Mouse (Mus musculus) midbrain, postnatal 0 days (tissue): ENCODE results near the gene Sp3. TPM values are rescaled to one million over a fixed set of nuclear protein-coding genes. Genes with fewer than 3 reads are reported as not detected.
"Not testable (repeated sequence)": the region's sequence is repeated elsewhere in the genome, so short reads cannot be mapped to it uniquely, and the experiment has no call there.

Experiments used
- ATAC-seq: fragments of 200-750 bp; cut with Nextera tagmentation; 2 replicates; pipeline ENCODE4 v1.8.0; 2017; ENCODE audit warnings: moderate number of reproducible peaks, mild to moderate bottlenecking, moderate TSS enrichment, moderate library complexity; ENCODE audit not compliant: low FRiP score
- DNase-seq: peaks from one replicate; pipeline ENCODE4 v3.0.0-alpha.2; 2015; ENCODE audit warnings: low spot score
- H3K27ac ChIP-seq: fragments of 300-500 bp; sonication (generic); 2 replicates; pipeline ENCODE4 v1.5.1; 2014; ENCODE audit warnings: low read depth, mild to moderate bottlenecking, low read length, mixed read lengths
- H3K27me3 ChIP-seq: fragments of 300-500 bp; sonication (generic); 2 replicates; pipeline ENCODE4 v1.6.1; 2014; ENCODE audit warnings: low read length, control low read depth, mixed read lengths; ENCODE audit not compliant: insufficient read depth
- H3K36me3 ChIP-seq: fragments of 300-500 bp; sonication (generic); 2 replicates; pipeline ENCODE4 v1.6.1; 2014; ENCODE audit warnings: low read length, control low read depth, mixed read lengths; ENCODE audit not compliant: insufficient read depth
- H3K4me1 ChIP-seq: fragments of 300-500 bp; sonication (generic); 2 replicates; pipeline ENCODE4 v1.6.1; 2014; ENCODE audit warnings: mild to moderate bottlenecking, control low read depth, antibody characterized with exemption, low read length, mixed read lengths; ENCODE audit not compliant: insufficient read depth
- H3K4me2 ChIP-seq: fragments of 300-500 bp; sonication (generic); 2 replicates; pipeline ENCODE4 v1.6.1; 2014; ENCODE audit warnings: low read depth, mild to moderate bottlenecking, low read length, mixed read lengths; ENCODE audit not compliant: poor library complexity, severe bottlenecking
- H3K4me3 ChIP-seq: fragments of 300-500 bp; sonication (generic); 2 replicates; pipeline ENCODE4 v1.5.1; 2014; ENCODE audit warnings: low read depth, mild to moderate bottlenecking, low read length, moderate library complexity
- H3K9ac ChIP-seq: fragments of 300-500 bp; sonication (generic); replicated peaks from 2 replicates; pipeline ENCODE4 v1.6.1; 2014; ENCODE audit warnings: mild to moderate bottlenecking, low read length, moderate library complexity, mixed read lengths; ENCODE audit not compliant: poor library complexity, severe bottlenecking
- H3K9me3 ChIP-seq: fragments of 300-500 bp; sonication (generic); 2 replicates; pipeline ENCODE4 v1.6.1; 2016; ENCODE audit warnings: low read length, control low read depth
- CTCF ChIP-seq: IDR thresholded peaks from 2 replicates; pipeline ENCODE4 v1.5.1; 2016; ENCODE audit warnings: antibody characterized with exemption, mild to moderate bottlenecking
- WGBS: fragments of 180-500 bp; shearing (Covaris S2); extraction: QIAGEN DNeasy Blood & Tissue Kit; methylation state at CpG from one replicate; pipeline ENCODE4 v1.1.7; 2014; 5-methylcytosine and 5-hydroxymethylcytosine counted together
- polyA plus RNA-seq: library from polyadenylated mRNA; unstranded; fragments of >200 nt; fragmentation: Nextera tagmentation; extraction: Ambion mirVana; gene quantifications from 2 replicates; pipeline ENCODE4 v1.2.1, GENCODE M21; 2015
- total RNA-seq: library from RNA; depleted of rRNA; stranded (reverse); fragments of >200 nt; gene quantifications from 2 replicates; pipeline ENCODE4 v1.2.3, GENCODE M21; 2014

Sp3 gene
- total and polyA plus RNA-seq, 2 experiments from 2014 or later, result 23.4 to 73.3 TPM

DNA sequence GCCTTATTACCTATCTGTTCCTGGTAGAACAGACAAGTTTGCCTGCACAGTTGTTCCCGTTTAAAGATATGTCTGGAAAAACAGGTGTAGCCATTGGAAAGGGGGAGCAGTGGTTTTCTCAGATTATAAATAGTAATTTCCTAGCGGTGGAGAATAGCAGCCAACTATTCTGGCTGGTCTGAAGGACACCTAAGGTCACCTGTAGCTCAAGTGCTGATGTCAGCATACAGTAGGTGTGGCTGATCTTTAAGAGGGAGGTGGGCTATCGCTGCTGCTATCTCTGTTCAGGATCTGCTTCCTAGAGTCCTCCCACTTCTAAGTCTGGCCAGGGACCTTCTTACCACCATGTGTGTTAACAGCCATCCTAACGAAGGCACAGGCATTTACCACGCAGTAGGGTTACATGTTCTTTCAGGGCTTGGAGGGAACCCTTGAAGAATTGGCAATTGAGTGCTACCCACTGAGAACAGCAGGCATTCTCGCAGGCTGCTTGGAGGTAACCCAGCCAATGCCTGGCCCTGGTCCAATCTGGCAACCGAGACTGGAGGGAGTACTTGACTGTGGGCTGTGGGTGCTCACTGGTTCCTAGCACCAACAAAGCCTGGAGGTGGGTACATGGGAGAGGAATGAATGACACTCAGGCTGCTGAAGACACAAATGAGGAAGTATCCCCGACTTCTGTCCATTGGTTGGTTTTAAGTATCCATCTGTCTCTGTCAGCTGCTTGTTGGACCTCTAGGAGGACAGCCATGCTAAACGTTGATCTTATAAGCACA is 39.3 kb upstream of the Sp3 start:
- ATAC-seq (no peak), DNase-seq (peak; percentile 59)
- Histone ChIP-seq H3K4me3 (no peak overlapping the region), H3K27me3 (no peaks in the 10 kb centered on the region), H3K4me2 (no peak overlapping the region), H3K27ac (no peak overlapping the region), H3K4me1 (no peaks in the 10 kb centered on the region), H3K9ac (no peak overlapping the region), H3K9me3 (no peaks in the 10 kb centered on the region), H3K36me3 (no peaks in the 10 kb centered on the region)
- no peak for TF ChIP-seq CTCF
- WGBS, result 78% methylated on average over 9 of the region's 9 CpGs

DNA sequence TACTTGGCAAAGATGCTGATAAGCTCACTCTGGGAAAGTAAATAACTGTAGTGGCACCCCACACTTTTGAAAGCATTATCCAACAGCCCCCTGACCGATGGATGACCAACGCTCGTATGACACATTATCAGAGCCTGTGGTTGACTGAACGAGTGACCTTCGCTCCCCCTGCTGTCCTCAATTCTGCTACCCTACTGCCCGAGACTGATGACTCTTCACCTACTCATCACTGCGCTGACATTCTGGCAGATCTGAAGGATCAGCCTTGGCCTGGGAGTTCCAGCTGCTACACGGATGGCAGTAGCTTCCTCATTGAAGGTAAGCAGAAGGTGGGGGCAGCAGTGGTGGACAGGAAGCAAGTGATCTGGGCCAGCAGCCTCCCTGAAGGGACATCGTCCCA is 33.8 kb upstream of the Sp3 start:
- H3K36me3 ChIP-seq, H3K4me3 ChIP-seq, ATAC-seq, H3K9ac ChIP-seq, H3K4me2 ChIP-seq, H3K4me1 ChIP-seq, DNase-seq, H3K9me3 ChIP-seq, H3K27me3 ChIP-seq, H3K27ac ChIP-seq: not testable (repeated sequence)
- 86% methylated on average over 9 of the region's 9 CpGs for WGBS

DNA sequence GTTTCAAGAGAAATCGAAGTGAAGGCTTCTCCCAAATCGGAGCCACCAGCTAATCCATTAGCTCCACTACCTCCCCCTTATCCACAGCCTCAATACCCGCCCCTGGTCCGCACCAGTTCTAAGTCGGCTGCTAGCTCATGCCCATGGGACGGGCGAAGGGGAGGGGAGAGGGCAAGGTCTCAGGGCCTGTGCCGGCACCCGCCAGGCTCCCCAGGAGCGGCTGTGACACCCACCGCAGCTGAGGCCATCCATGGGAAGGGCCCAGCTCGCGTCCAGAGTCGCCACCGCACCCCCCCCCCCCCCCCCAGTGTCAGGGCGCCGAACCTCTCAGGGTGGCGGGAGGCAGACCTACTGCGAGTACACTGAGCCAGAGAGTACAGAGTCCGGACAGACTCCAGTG is 32.4 kb upstream of the Sp3 start:
- Histone ChIP-seq H3K4me1 (no peaks in the 10 kb centered on the region), H3K9ac (no peak overlapping the region), H3K27ac (no peak overlapping the region), H3K36me3 (no peaks in the 10 kb centered on the region), H3K9me3 (no peaks in the 10 kb centered on the region), H3K27me3 (no peaks in the 10 kb centered on the region), H3K4me2 (no peak overlapping the region), H3K4me3 (no peak overlapping the region)
- WGBS, result 80% methylated on average over 20 of the region's 20 CpGs
- DNase-seq (peak; percentile 47), ATAC-seq (no peak)
- no peak for TF ChIP-seq CTCF

DNA sequence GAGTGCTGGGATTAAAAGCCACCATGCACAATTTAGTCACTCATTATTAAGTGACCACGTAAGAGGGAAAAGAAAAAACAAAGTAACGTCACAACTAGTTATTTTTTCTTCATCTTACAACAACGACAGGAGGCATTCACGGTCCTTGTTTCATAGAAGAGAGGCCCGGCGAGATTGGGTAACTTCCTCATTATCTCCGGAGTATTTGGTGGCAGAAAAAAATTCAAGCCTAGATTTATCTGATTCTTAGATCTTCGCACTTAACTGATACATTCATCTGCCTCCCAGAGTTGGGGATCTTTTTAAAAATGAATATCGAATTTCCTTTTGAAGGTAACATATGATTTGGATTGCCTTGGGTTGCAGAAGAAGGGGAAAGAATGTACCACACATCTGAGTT is 27.2 kb upstream of the Sp3 start:
- H3K4me3 ChIP-seq, result no peak overlapping the region
- 93% methylated on average over 9 of the region's 9 CpGs for WGBS
- ATAC-seq (no peak), DNase-seq (no peak)
- no peak overlapping the region for H3K4me2 ChIP-seq
- no peak for TF ChIP-seq CTCF
- no peak overlapping the region for H3K9ac ChIP-seq
- H3K27me3 ChIP-seq, result no peaks in the 10 kb centered on the region
- no peaks in the 10 kb centered on the region for H3K9me3 ChIP-seq
- H3K4me1 ChIP-seq, result no peaks in the 10 kb centered on the region
- H3K27ac ChIP-seq, result no peak overlapping the region
- no peaks in the 10 kb centered on the region for H3K36me3 ChIP-seq

DNA sequence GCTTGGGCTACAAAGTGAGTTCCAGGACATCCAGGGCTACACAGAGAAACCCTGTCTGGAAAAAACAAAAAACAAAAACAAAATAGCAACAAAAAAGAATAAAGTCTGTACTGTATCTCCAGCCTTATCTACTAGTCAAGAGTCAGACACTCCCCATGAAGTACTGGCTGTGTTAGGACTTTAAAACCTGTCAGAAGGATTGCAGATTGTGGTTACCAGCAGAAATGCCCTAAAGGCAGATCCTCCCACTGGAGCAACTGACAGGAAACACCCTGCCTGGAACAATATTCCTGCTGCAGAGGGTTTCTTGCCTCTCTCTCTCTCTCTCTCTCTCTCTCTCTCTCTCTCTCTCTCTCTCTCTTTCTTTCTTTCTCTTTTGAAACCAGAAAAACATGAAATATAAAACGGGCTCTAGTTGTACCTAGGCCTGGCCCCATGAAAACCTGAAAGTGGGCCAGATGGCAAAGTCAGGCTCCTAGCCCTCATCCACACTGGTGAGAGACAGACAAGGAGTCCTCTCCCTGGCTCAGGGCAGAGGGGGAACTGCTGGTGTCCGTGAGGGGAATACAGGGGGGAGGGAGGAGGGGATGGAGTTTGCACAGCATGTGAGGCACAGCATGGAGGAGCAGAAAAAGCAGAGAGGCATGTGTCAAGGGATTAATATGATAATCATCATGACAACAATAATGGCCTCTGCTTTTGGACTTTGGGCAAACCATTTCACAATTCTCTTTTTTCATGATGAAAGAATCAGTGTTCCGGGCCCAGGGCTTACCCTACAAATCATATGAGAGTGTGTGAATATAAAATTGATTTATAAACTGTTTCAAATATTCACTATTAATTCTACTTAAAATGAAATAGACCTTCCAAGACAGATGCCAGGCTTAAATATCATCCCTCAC is 25.6 kb upstream of the Sp3 start:
- DNase-seq (no peak), ATAC-seq (no peak)
- 41% methylated on average over 3 of the region's 3 CpGs for WGBS
- Histone ChIP-seq H3K9me3 (no peaks in the 10 kb centered on the region), H3K4me1 (no peaks in the 10 kb centered on the region), H3K36me3 (no peaks in the 10 kb centered on the region), H3K27me3 (no peaks in the 10 kb centered on the region), H3K9ac (no peak overlapping the region), H3K27ac (no peak overlapping the region), H3K4me3 (no peak overlapping the region), H3K4me2 (no peak overlapping the region)
- no peak for TF ChIP-seq CTCF
